Mouse (Mus musculus) G1E-ER4 (cell line): ENCODE results near the gene Pla2g4e. TPM values are rescaled to one million over a fixed set of nuclear protein-coding genes. Genes with fewer than 3 reads are reported as not detected.

ENCODE experiments used
- GATA1 ChIP-seq: IDR thresholded peaks from one replicate; pipeline ENCODE4 v1.8.0; 2012; ENCODE audit warnings: low read length, inconsistent platforms
- polyA plus RNA-seq: library from polyadenylated mRNA; stranded (reverse); fragments of >175 nt; gene quantifications from 2 replicates; pipeline ENCODE4 v1.2.3, GENCODE M21; 2012

The Pla2g4e gene
- polyA plus RNA-seq, 1 experiment, result not detected

- TF ChIP-seq GATA1, result no peak
Observed at GRCm38 (mm10) chr2:120146543-120146942, 98.6 kb downstream of the Pla2g4e start.

GRCm38 (mm10) chr2:120144390-120144789 lies 100.7 kb downstream of the Pla2g4e start:
- no peak for TF ChIP-seq GATA1

- no peak for TF ChIP-seq GATA1
Observed at GRCm38 (mm10) chr2:120142336-120142735, 102.8 kb downstream of the Pla2g4e start.

- no peak for TF ChIP-seq GATA1
Observed at GRCm38 (mm10) chr2:120141671-120142070, 103.5 kb downstream of the Pla2g4e start.

GRCm38 (mm10) chr2:120140326-120140725 lies 104.8 kb downstream of the Pla2g4e start:
- no peak for TF ChIP-seq GATA1

- no peak for TF ChIP-seq GATA1
Observed at GRCm38 (mm10) chr2:120139091-120139490, 106.0 kb downstream of the Pla2g4e start.

DNA sequence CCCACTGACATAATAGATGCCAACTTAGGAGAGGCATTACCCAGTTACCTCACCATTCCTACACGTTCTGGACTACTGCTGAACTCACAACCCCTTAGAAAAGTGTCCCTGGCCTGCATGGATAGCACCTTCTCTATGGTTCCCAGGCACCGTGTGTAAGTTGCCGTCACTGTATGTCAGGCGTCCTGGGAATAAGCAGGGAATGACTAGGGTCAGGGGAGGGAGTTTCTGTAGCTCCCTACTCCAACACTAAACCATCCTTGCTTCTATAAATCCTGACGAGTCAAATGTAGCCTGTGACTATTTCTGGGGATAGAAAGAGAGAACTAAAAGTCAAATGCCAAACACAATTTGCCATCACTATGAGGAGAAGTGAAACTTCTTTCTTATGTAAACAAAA lies 107.9 kb downstream of the Pla2g4e start:
- TF ChIP-seq GATA1, result no peak

DNA sequence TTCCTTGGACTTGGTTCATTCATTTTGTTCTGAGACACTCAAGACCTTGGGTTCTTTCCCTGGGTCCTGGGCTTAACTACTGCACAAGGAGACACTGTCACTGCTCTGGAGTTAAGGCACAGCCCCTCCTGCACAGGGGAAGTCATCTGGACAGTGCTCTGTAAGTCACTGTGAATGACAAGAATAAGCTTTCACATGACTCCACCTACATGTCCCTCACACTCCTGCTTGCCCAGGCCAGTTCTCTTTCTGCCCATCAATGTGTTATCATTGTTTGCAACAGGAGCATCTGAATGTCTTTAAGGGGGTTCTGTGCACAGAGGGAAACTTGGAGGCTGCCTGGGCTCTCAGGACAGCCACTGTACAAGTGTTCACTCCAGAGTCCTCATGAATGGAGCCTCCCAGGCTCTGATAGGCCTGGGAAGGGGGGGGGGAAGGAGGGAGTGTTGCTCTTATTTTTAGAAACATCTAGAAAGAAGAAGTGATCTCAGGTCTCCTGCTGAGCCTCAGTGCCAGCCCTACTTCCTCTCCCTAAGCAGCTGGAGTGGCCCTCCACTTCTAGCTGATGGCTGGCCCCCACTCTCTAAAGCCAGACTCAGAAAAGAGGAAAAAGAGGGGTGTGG lies 110.6 kb downstream of the Pla2g4e start:
- no peak for TF ChIP-seq GATA1

DNA sequence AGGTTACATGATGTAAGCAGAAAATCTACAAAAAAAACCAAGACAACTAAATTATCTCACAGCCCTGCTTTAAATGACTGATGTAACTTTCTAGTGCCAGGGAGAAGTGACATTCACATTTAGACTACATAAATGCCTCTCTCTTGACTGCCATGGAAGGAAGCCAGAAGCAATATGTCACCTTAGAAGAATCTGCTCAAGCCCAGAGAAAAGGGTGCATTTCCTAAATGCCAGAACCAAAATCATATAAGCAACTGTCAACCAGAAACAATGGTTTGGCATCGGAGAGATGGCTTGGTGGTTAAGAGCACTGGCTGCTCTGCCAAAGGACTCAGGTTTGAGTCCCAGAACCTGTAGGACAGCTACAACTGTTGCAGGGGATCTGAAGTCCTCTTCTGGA lies 113.3 kb downstream of the Pla2g4e start:
- no peak for TF ChIP-seq GATA1

DNA sequence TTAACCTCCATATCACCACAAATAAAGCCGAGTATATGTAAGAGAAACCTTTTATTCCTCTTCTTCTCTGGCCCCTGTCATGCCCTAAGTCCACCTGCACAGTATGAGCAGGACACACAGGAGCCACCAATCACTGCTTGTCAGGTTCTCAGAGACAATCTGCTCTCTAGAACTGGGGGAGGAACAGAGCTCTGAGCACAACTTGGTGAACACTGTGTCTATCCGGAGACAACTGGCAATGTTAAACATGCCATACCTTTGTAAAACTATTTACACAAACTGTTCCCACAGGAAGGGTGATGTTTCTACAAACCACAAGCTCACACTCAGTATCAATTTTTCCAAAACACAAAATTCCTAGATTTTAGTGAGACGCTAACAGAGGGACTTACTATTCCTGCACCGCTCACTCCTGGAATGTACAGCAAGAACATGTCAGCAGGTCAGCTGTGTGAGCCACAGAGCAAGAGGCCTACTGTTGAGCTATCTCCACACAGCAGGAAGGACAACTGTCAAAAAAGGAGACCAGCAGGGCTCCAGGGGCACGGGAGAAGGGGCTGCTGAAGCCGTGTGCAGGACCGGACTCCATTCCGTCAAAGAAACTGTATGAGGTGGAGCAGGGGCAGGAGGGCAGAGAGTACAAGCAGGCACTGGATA lies 115.8 kb downstream of the Pla2g4e start:
- TF ChIP-seq GATA1, result no peak

GRCm38 (mm10) chr2:120128611-120129051 lies 116.5 kb downstream of the Pla2g4e start:
- TF ChIP-seq GATA1, result no peak

GRCm38 (mm10) chr2:120128011-120128410 lies 117.1 kb downstream of the Pla2g4e start:
- no peak for TF ChIP-seq GATA1

GRCm38 (mm10) chr2:120126901-120127300 lies 118.2 kb downstream of the Pla2g4e start:
- TF ChIP-seq GATA1, result no peak

DNA sequence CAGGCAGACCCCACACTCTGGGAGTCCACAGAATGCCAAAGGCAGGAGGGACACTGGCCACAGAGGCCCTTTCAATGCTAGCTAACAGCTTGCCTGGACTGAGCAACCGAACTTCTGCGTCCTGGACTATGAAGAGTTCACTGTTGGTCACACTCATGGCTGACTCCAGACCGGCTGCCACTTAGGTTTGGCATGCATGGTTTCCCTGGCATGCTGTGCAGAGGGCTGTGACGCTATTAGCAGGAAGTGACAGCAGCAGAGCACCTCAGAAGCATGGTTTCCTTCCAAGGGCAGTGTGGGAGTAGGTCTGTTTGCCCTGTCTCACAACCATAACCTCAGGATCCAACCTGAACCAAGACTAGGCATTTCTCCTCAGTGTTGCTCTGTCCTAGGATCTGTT lies 118.7 kb downstream of the Pla2g4e start:
- no peak for TF ChIP-seq GATA1

DNA sequence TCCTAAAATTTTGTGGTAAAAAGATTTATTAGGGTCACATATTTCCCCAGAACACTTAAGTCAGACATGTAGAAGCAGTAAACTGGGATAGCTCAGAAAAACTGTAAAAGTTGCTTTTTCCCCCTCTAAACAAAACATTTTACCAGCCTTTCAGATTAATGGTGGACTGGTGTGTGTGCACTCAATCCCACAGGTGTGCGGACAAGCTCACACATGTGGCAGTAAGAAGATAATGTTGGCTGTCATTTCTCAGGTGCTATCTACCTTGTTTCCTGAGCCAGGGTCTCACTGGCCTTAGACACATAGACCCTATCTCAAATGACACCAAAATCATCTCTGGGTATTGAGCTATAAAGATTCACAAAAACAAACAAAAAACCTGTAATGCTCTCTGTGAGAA lies 119.7 kb downstream of the Pla2g4e start:
- no peak for TF ChIP-seq GATA1

DNA sequence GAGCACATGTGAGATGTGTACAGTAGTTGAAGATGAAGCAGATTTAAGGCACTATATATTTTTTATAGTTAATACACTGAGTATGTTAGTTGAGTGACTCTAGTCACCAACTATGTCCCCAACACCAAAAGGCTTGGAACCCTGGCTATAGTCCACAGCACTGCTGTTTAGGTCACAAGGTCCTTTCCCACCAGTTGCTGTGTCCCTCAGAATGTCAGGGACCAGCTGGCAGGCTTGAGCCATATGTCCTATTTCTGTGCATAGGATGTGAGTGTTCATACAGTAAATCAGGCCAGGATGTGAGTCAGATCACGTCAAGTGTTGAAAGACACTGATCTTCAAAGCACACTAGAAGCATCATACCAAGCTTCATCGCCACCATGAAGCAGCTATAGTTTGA lies 120.2 kb downstream of the Pla2g4e start:
- no peak for TF ChIP-seq GATA1

DNA sequence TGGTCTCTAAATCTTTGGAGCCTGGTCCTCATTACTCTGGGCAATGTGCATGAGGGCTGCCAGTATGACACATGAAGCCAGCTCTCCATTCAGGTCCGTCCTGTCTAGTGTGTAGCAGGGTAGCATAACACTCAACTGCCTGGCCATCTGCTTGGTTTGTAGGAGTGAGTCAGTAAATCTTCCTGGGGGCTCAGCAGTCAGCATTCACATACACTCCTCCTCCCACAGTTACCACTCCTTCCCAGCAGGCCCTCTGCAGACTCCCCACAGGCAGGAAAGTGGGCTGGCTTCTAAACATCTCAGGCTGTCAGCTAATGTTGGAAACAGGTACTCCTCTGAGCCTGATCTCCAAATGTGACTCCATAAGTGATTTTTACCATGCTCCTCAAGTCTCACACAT lies 121.0 kb downstream of the Pla2g4e start:
- TF ChIP-seq GATA1, result no peak
